Mouse (Mus musculus): ENCODE measurements around the gene Dppa4. TPM values are rescaled to one million over a fixed set of nuclear protein-coding genes. Genes with fewer than 3 reads are reported as not detected.

The Dppa4 gene
- total RNA-seq, 2 experiments from 2014 or later = not detected

DNA sequence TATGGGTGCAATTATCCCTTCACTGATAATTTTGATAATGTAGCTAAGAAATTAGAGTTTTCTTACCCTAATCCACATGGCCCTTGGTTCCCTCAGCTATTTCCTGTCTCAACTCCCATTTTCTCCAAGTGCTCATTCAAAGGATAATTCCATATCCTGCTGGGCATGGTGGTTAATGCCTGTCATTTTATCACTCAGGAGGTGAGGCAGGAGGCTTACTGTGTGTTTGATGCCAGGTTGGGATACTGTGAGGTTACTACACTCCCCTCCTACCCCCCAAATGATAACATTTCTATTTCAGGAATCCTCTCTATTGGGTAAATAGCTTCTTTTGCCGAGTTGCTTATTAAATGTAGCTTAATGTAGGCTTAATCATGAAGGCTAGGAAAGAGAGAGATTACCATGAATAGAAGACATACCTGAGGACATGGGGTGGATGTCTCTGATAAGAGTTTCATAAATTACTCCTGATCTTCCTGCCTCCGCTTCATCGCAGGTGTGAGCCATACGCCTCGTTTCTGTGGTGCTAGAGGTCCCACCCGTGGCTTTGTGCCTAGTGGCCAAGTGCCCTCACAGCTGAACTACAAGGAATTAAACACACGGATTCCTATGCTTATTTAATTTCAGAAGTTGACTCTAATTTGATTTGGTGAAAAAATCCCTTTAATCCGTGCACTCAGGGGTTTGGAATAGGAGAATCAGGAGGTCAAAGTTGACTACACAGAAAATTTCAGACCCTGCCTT, 40.2 kb downstream of the Dppa4 start:
- DNase-seq (ENCODE audit: low spot score in 2 of 2) = no peak

DNA sequence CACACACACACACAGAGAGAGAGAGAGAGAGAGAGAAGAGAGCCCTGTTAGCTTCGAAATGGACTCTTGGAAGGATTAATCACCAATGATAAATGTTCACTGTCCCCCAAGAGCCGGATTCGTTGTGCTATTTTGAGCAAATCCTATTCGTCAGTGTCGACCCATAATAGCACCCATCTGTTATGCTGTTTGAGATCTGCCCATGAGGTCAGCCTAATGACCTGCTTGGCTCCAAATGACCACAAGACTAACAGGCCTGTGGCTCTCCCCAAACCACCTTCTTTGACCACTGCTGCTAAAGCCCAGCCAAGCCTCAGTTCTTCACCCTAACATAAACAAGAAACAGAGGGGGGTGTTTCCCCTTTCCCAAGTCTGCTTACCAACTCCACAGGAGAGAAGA, 43.4 kb downstream of the Dppa4 start:
- DNase-seq (ENCODE audit: low spot score in 2 of 2) = no peak

DNA sequence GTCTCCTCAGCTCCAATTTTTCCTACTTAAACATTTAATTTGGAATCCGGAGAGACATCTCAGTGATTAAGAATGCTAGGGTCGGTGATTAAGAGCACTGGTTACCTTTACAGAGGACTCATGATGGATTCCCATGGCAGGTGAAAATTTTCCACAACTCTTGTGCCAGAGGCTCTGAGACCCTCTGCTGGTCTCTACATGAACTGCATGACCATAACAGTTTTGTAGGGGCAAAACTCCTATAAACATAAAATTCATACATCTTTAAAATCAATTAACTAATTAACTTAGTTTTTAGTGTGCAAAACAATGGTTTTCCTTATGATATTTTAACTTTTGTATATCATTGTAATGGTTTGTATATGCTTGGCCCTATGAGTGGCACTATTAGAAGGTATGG, 44.9 kb downstream of the Dppa4 start:
- DNase-seq (ENCODE audit: low spot score in 2 of 2) = no peak

DNA sequence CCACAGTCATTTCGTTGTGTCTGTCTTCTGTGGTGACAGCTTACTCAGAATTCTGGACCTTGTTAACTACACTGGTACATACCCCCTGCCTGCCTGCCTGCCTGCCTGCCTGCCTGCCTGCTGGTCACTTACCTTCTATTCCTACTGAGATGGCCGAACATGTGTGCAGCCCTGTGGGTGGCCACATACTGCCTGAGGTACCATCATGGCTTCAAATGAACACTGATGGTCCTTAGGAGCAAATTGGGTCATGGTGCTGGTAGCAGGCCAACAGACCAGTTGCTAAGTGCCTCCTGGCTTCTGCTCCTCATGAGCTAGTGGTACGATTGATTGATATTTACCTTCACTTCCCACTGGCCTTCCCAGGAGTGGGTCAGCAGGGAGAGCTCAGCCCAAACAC, 48.3 kb downstream of the Dppa4 start:
- DNase-seq (ENCODE audit: low spot score in 2 of 2) = no peak

DNA sequence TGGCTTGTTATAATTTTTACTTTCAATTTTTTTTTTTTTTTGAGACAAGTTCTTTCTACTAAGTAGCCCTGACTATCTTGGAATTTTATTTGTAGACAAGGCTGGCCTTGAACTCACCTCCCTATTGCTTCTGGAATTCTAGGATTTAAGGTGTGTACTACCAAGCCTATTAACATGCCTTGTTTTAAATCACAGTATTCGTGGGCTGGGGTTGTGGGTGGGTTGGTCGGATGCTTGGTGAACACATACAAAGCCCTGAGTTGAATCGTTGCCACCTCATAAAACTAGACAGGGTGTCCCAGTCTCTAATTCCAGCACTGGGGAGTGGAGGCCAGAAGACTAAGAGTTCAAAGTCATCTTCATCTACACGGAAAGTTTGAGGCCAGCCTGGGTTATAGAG, 51.8 kb downstream of the Dppa4 start:
- no peak for DNase-seq (ENCODE audit: low spot score in 2 of 2)

Other genes with a start within 250 kb of the Dppa4 start
- gene Dppa2, start 20.2 kb downstream of the Dppa4 start, total RNA-seq (2021) = not detected
- gene Gm5485, start 128.7 kb downstream of the Dppa4 start, total RNA-seq (2021) = not detected
- not detected for gene Morc1, start 147.5 kb downstream of the Dppa4 start, total RNA-seq (2021)